Mouse (Mus musculus): ENCODE data around the gene Adipoq. TPM values are rescaled to one million over a fixed set of nuclear protein-coding genes. Genes with fewer than 3 reads are reported as not detected.
A peak's percentile ranks its signal among the peaks of the same experiment; 100 is the strongest.
"Not testable (repeated sequence)": the region's sequence is repeated elsewhere in the genome, so short reads cannot be mapped to it uniquely, and the experiment has no call there.

Adipoq gene
- polyA plus RNA-seq (2015; fragmentation: Nextera tagmentation; extraction: Ambion mirVana) = not detected in 2 replicates

GRCm38 (mm10) chr16:23146280-23146679 lies at the start of gene Adipoq:
Gene Adipoq (plus strand): TSS chr16:23146536.
- no peaks in the 10 kb centered on the region for H3K27me3 ChIP-seq (replicated peaks)
- H3K36me3 ChIP-seq = no peaks in the 10 kb centered on the region
- H3K4me1 ChIP-seq (replicated peaks) = no peaks in the 10 kb centered on the region
- no peaks in the 10 kb centered on the region for H3K9me3 ChIP-seq
- 92% methylated on average over 3 of the region's 3 CpGs for WGBS
- no peak within 1 kb of the TSS for H3K27ac ChIP-seq
- H3K4me2 ChIP-seq (replicated peaks) = no peak within 1 kb of the TSS
- no peak for ATAC-seq
- H3K4me3 ChIP-seq (replicated peaks) = no peak within 1 kb of the TSS
- H3K9ac ChIP-seq = no peak within 1 kb of the TSS

- not testable (repeated sequence) for H3K9me3 ChIP-seq; H3K4me2 ChIP-seq (replicated peaks); H3K9ac ChIP-seq; ATAC-seq; H3K4me1 ChIP-seq (replicated peaks); H3K4me3 ChIP-seq (replicated peaks); H3K27me3 ChIP-seq (replicated peaks); H3K27ac ChIP-seq; H3K36me3 ChIP-seq
- WGBS = 71% methylated on average over 1 of the region's 1 CpGs
Observed at GRCm38 (mm10) chr16:23096886-23097285, 49.5 kb upstream of the Adipoq start.

- WGBS = 87% methylated on average over 8 of the region's 8 CpGs
- not testable (repeated sequence) for H3K27ac ChIP-seq; H3K4me1 ChIP-seq (replicated peaks); H3K4me2 ChIP-seq (replicated peaks); ATAC-seq; H3K27me3 ChIP-seq (replicated peaks); H3K9ac ChIP-seq; H3K4me3 ChIP-seq (replicated peaks); H3K9me3 ChIP-seq; H3K36me3 ChIP-seq
Observed at GRCm38 (mm10) chr16:23097290-23098104, 48.8 kb upstream of the Adipoq start.

GRCm38 (mm10) chr16:23098105-23098452 lies 48.3 kb upstream of the Adipoq start:
- not testable (repeated sequence) for H3K27me3 ChIP-seq (replicated peaks); ATAC-seq; H3K4me3 ChIP-seq (replicated peaks); H3K4me2 ChIP-seq (replicated peaks); H3K36me3 ChIP-seq; H3K9ac ChIP-seq; H3K9me3 ChIP-seq; H3K4me1 ChIP-seq (replicated peaks); H3K27ac ChIP-seq
- WGBS = 88% methylated on average over 1 of the region's 1 CpGs

GRCm38 (mm10) chr16:23099632-23100031 lies 46.7 kb upstream of the Adipoq start:
- Histone ChIP-seq H3K27ac (no peak overlapping the region), H3K4me3 (replicated peaks) (peak overlapping the region; percentile 33), H3K9ac (peak overlapping the region; percentile 43), H3K9me3 (no peaks in the 10 kb centered on the region), H3K4me2 (replicated peaks) (peak overlapping the region; percentile 72), H3K36me3 (no peaks in the 10 kb centered on the region), H3K27me3 (replicated peaks) (no peaks in the 10 kb centered on the region), H3K4me1 (replicated peaks) (peaks cover 9% of the 10 kb centered on the region)
- no peak for ATAC-seq
- 24% methylated on average over 12 of the region's 12 CpGs for WGBS

GRCm38 (mm10) chr16:23100099-23100575 lies 46.2 kb upstream of the Adipoq start:
- H3K4me3 ChIP-seq (replicated peaks) = peak overlapping the region; percentile 33
- H3K4me1 ChIP-seq (replicated peaks) = peaks cover 9% of the 10 kb centered on the region
- peak overlapping the region; percentile 72 for H3K4me2 ChIP-seq (replicated peaks)
- no peaks in the 10 kb centered on the region for H3K36me3 ChIP-seq
- ATAC-seq = peak; percentile 73
- WGBS = 3% methylated on average over 9 of the region's 9 CpGs
- no peaks in the 10 kb centered on the region for H3K9me3 ChIP-seq
- peak overlapping the region; percentile 20; the same call in 1 of the 2 replicates for H3K27ac ChIP-seq
- H3K9ac ChIP-seq = peak overlapping the region; percentile 43
- H3K27me3 ChIP-seq (replicated peaks) = no peaks in the 10 kb centered on the region

GRCm38 (mm10) chr16:23100613-23101012 lies 45.7 kb upstream of the Adipoq start:
- Histone ChIP-seq H3K4me2 (replicated peaks) (peak overlapping the region; percentile 72), H3K9ac (peak overlapping the region; percentile 43), H3K36me3 (no peaks in the 10 kb centered on the region), H3K4me3 (replicated peaks) (peak overlapping the region; percentile 33), H3K27ac (peak overlapping the region; percentile 20; the same call in 1 of the 2 replicates), H3K9me3 (no peaks in the 10 kb centered on the region), H3K4me1 (replicated peaks) (peaks cover 9% of the 10 kb centered on the region), H3K27me3 (replicated peaks) (no peaks in the 10 kb centered on the region)
- WGBS = 23% methylated on average over 10 of the region's 10 CpGs
- peak; percentile 21 for ATAC-seq

GRCm38 (mm10) chr16:23102340-23103037 lies 43.8 kb upstream of the Adipoq start:
- peak; percentile 29; the same call in 1 of the 2 replicates for ATAC-seq
- Histone ChIP-seq H3K27ac (peak overlapping the region; percentile 54), H3K4me3 (replicated peaks) (peak overlapping the region; percentile 29), H3K36me3 (no peaks in the 10 kb centered on the region), H3K4me1 (replicated peaks) (peaks cover 9% of the 10 kb centered on the region), H3K27me3 (replicated peaks) (no peaks in the 10 kb centered on the region), H3K4me2 (replicated peaks) (peak overlapping the region; percentile 63), H3K9me3 (no peaks in the 10 kb centered on the region), H3K9ac (peak overlapping the region; percentile 23; the same call in 1 of the 2 replicates)
- 7% methylated on average over 15 of the region's 15 CpGs for WGBS

GRCm38 (mm10) chr16:23103038-23103745 lies 43.1 kb upstream of the Adipoq start:
- Histone ChIP-seq H3K36me3 (no peaks in the 10 kb centered on the region), H3K4me3 (replicated peaks) (peak overlapping the region; percentile 29), H3K27me3 (replicated peaks) (no peaks in the 10 kb centered on the region), H3K4me2 (replicated peaks) (peak overlapping the region; percentile 63), H3K27ac (peak overlapping the region; percentile 54; the same call in 1 of the 2 replicates), H3K9ac (peak overlapping the region; percentile 23; the same call in 1 of the 2 replicates), H3K9me3 (no peaks in the 10 kb centered on the region), H3K4me1 (replicated peaks) (peaks cover 9% of the 10 kb centered on the region)
- 37% methylated on average over 17 of the region's 17 CpGs for WGBS
- ATAC-seq = no peak

GRCm38 (mm10) chr16:23103841-23104240 lies 42.5 kb upstream of the Adipoq start:
- H3K36me3 ChIP-seq = peaks cover 2% of the 10 kb centered on the region; the same call in 1 of the 2 replicates
- ATAC-seq = no peak
- H3K9ac ChIP-seq = no peak overlapping the region
- H3K4me2 ChIP-seq (replicated peaks) = no peak overlapping the region
- no peaks in the 10 kb centered on the region for H3K9me3 ChIP-seq
- H3K27me3 ChIP-seq (replicated peaks) = no peaks in the 10 kb centered on the region
- 77% methylated on average over 2 of the region's 2 CpGs for WGBS
- peaks cover 9% of the 10 kb centered on the region for H3K4me1 ChIP-seq (replicated peaks)
- H3K27ac ChIP-seq = no peak overlapping the region
- H3K4me3 ChIP-seq (replicated peaks) = no peak overlapping the region

GRCm38 (mm10) chr16:23106121-23106520 lies 40.2 kb upstream of the Adipoq start:
- no peak for ATAC-seq
- Histone ChIP-seq H3K27me3 (replicated peaks) (no peaks in the 10 kb centered on the region), H3K4me1 (replicated peaks) (peaks cover 3% of the 10 kb centered on the region; the same call in 1 of the 2 replicates), H3K4me3 (replicated peaks) (no peak overlapping the region), H3K36me3 (peaks cover 6% of the 10 kb centered on the region; the same call in 1 of the 2 replicates), H3K27ac (no peak overlapping the region), H3K4me2 (replicated peaks) (no peak overlapping the region), H3K9me3 (no peaks in the 10 kb centered on the region), H3K9ac (no peak overlapping the region)
- 71% methylated on average over 7 of the region's 7 CpGs for WGBS
